Mouse (Mus musculus) thymus, adult 2 months (tissue): ENCODE measurements around the gene Pde11a.

Experiments used
- CTCF ChIP-seq: fragments of 200-500 bp; IDR thresholded peaks from 2 replicates; pipeline ENCODE4 v1.5.1; 2012; ENCODE audit warnings: mild to moderate bottlenecking, control low read depth, low read length, moderate library complexity, borderline replicate concordance; ENCODE audit not compliant: control insufficient read depth, poor library complexity, insufficient read depth; ENCODE audit errors: extremely low read depth
- POLR2A ChIP-seq: fragments of 200-500 bp; IDR thresholded peaks from 2 replicates; pipeline ENCODE4 v1.6.1; 2012; ENCODE audit warnings: mild to moderate bottlenecking, low read length, control low read depth, moderate library complexity; ENCODE audit not compliant: control insufficient read depth, poor library complexity, insufficient read depth; ENCODE audit errors: extremely low read depth

DNA sequence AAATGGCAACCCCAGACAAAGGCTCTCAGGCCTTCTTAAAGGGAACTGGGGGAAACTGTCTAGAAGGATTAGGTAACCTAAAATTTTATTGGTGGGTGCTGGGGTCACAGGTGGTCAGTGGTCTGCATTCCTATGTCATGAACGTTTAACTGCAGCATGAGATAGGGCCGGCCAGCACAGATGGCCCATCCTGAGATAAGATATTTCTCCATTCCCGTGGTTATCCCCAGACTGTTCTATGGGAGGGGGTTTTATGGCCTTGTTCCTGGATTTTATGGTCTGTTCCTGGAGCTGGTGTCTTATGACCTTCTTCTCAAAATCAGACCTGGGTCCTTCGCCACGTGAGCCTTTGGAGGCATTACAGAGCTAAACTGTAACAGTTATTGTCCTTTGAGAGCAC lies 256.6 kb downstream of the Pde11a start:
- no peak for TF ChIP-seq CTCF
- TF ChIP-seq POLR2A: no peak
